Mouse (Mus musculus): ENCODE measurements around the gene Unc79. TPM values are rescaled to one million over a fixed set of nuclear protein-coding genes. Genes with fewer than 3 reads are reported as not detected.

The Unc79 gene
- polyA plus RNA-seq, 2 experiments: 0.12 TPM; not detected in 1

GRCm38 (mm10) chr12:103187020-103187419 is 238.4 kb downstream of the Unc79 start:
- ATAC-seq (ENCODE audit: insufficient read depth) (no peak), DNase-seq (ENCODE audit: low read depth in 3 of 3, low spot score in 3 of 3) (no peak)
- H3K9me3 ChIP-seq (ENCODE audit: control insufficient read depth, low read length): no peaks in the 10 kb centered on the region
- no peaks in the 10 kb centered on the region for H3K36me3 ChIP-seq (replicated peaks; ENCODE audit: control insufficient read depth, insufficient read depth, low read depth)
- H3K4me3 ChIP-seq (ENCODE audit: insufficient read depth in 1 of 2, low read depth in 2 of 2, low read length in 2 of 2): no peak overlapping the region
- no peak overlapping the region for H3K4me2 ChIP-seq (ENCODE audit: low read depth)
- H3K4me1 ChIP-seq (replicated peaks; ENCODE audit: control insufficient read depth in 2 of 2, insufficient read depth in 2 of 2, low read length in 1 of 2): no peaks in the 10 kb centered on the region
- H3K27me3 ChIP-seq (ENCODE audit: control insufficient read depth, insufficient read depth, low read length): no peaks in the 10 kb centered on the region
- H3K9ac ChIP-seq (replicated peaks): no peak overlapping the region
- H3K27ac ChIP-seq: no peak overlapping the region
- 58% methylated on average over 7 of the region's 7 CpGs for WGBS (ENCODE audit: insufficient replicate concordance)
- no peak for TF ChIP-seq CTCF (IDR thresholded peaks at IDR 0.05; ENCODE audit: low read depth)
- no peak for TF ChIP-seq EP300 (IDR thresholded peaks at IDR 0.05; ENCODE audit: low read depth)

- Histone ChIP-seq H3K4me3 (ENCODE audit: insufficient read depth in 1 of 2, low read depth in 2 of 2, low read length in 2 of 2) (no peak overlapping the region), H3K4me1 (replicated peaks; ENCODE audit: control insufficient read depth in 2 of 2, insufficient read depth in 2 of 2, low read length in 1 of 2) (no peaks in the 10 kb centered on the region), H3K9ac (replicated peaks) (no peak overlapping the region), H3K36me3 (replicated peaks; ENCODE audit: control insufficient read depth, insufficient read depth, low read depth) (no peaks in the 10 kb centered on the region), H3K9me3 (ENCODE audit: control insufficient read depth, low read length) (no peaks in the 10 kb centered on the region), H3K27me3 (ENCODE audit: control insufficient read depth, insufficient read depth, low read length) (no peaks in the 10 kb centered on the region), H3K4me2 (ENCODE audit: low read depth) (no peak overlapping the region), H3K27ac (no peak overlapping the region)
- DNase-seq (ENCODE audit: low read depth in 3 of 3, low spot score in 3 of 3) (no peak), ATAC-seq (ENCODE audit: insufficient read depth) (no peak)
- 55% methylated on average over 8 of the region's 8 CpGs for WGBS (ENCODE audit: insufficient replicate concordance)
- TF ChIP-seq EP300 (IDR thresholded peaks at IDR 0.05; ENCODE audit: low read depth) (no peak), CTCF (IDR thresholded peaks at IDR 0.05; ENCODE audit: low read depth) (no peak)
Observed at GRCm38 (mm10) chr12:103188223-103188622, 239.6 kb downstream of the Unc79 start.

GRCm38 (mm10) chr12:103189771-103190170 is 241.1 kb downstream of the Unc79 start:
- Histone ChIP-seq H3K4me2 (ENCODE audit: low read depth) (no peak overlapping the region), H3K27me3 (ENCODE audit: control insufficient read depth, insufficient read depth, low read length) (no peaks in the 10 kb centered on the region), H3K4me1 (replicated peaks; ENCODE audit: control insufficient read depth in 2 of 2, insufficient read depth in 2 of 2, low read length in 1 of 2) (no peaks in the 10 kb centered on the region), H3K27ac (no peak overlapping the region), H3K9ac (replicated peaks) (no peak overlapping the region), H3K4me3 (ENCODE audit: insufficient read depth in 1 of 2, low read depth in 2 of 2, low read length in 2 of 2) (no peak overlapping the region), H3K36me3 (replicated peaks; ENCODE audit: control insufficient read depth, insufficient read depth, low read depth) (no peaks in the 10 kb centered on the region), H3K9me3 (ENCODE audit: control insufficient read depth, low read length) (no peaks in the 10 kb centered on the region)
- ATAC-seq (ENCODE audit: insufficient read depth) (no peak), DNase-seq (ENCODE audit: low read depth in 3 of 3, low spot score in 3 of 3) (no peak)
- WGBS (ENCODE audit: insufficient replicate concordance): 75% methylated on average over 12 of the region's 12 CpGs
- TF ChIP-seq CTCF (IDR thresholded peaks at IDR 0.05; ENCODE audit: low read depth) (no peak), EP300 (IDR thresholded peaks at IDR 0.05; ENCODE audit: low read depth) (no peak)

GRCm38 (mm10) chr12:103192996-103193395 is 244.3 kb downstream of the Unc79 start:
- no peaks in the 10 kb centered on the region for H3K27me3 ChIP-seq (ENCODE audit: control insufficient read depth, insufficient read depth, low read length)
- H3K27ac ChIP-seq: no peak overlapping the region
- TF ChIP-seq CTCF (IDR thresholded peaks at IDR 0.05; ENCODE audit: low read depth) (no peak), EP300 (IDR thresholded peaks at IDR 0.05; ENCODE audit: low read depth) (no peak)
- 38% methylated on average over 5 of the region's 5 CpGs for WGBS (ENCODE audit: insufficient replicate concordance)
- H3K4me2 ChIP-seq (ENCODE audit: low read depth): no peak overlapping the region
- no peak overlapping the region for H3K9ac ChIP-seq (replicated peaks)
- no peaks in the 10 kb centered on the region for H3K36me3 ChIP-seq (replicated peaks; ENCODE audit: control insufficient read depth, insufficient read depth, low read depth)
- no peak overlapping the region for H3K4me3 ChIP-seq (ENCODE audit: insufficient read depth in 1 of 2, low read depth in 2 of 2, low read length in 2 of 2)
- ATAC-seq (ENCODE audit: insufficient read depth) (no peak), DNase-seq (ENCODE audit: low read depth in 3 of 3, low spot score in 3 of 3) (no peak)
- no peaks in the 10 kb centered on the region for H3K9me3 ChIP-seq (ENCODE audit: control insufficient read depth, low read length)
- no peaks in the 10 kb centered on the region for H3K4me1 ChIP-seq (replicated peaks; ENCODE audit: control insufficient read depth in 2 of 2, insufficient read depth in 2 of 2, low read length in 1 of 2)

- no peak overlapping the region for H3K4me3 ChIP-seq (ENCODE audit: insufficient read depth in 1 of 2, low read depth in 2 of 2, low read length in 2 of 2)
- no peak overlapping the region for H3K27ac ChIP-seq
- no peaks in the 10 kb centered on the region for H3K4me1 ChIP-seq (replicated peaks; ENCODE audit: control insufficient read depth in 2 of 2, insufficient read depth in 2 of 2, low read length in 1 of 2)
- TF ChIP-seq CTCF (IDR thresholded peaks at IDR 0.05; ENCODE audit: low read depth) (no peak), EP300 (IDR thresholded peaks at IDR 0.05; ENCODE audit: low read depth) (no peak)
- H3K4me2 ChIP-seq (ENCODE audit: low read depth): no peak overlapping the region
- H3K9ac ChIP-seq (replicated peaks): no peak overlapping the region
- no peak for ATAC-seq (ENCODE audit: insufficient read depth)
- WGBS (ENCODE audit: insufficient replicate concordance): 30% methylated on average over 11 of the region's 11 CpGs
- no peak for DNase-seq (ENCODE audit: low read depth in 3 of 3, low spot score in 3 of 3)
- no peaks in the 10 kb centered on the region for H3K36me3 ChIP-seq (replicated peaks; ENCODE audit: control insufficient read depth, insufficient read depth, low read depth)
- H3K27me3 ChIP-seq (ENCODE audit: control insufficient read depth, insufficient read depth, low read length): no peaks in the 10 kb centered on the region
- no peaks in the 10 kb centered on the region for H3K9me3 ChIP-seq (ENCODE audit: control insufficient read depth, low read length)
Observed at GRCm38 (mm10) chr12:103202592-103203544, 254.2 kb downstream of the Unc79 start.
